Mouse (Mus musculus) ES-Bruce4 (cell line): ENCODE measurements at regions not wholly inside any gene's neighbourhood (a gene's known extent, or its start where the extent isn't known, plus 50 kb on each side); places are given as distances from the start of the nearest gene placed in this dataset.

Experiments used
- CTCF ChIP-seq: IDR thresholded peaks from one replicate; pipeline ENCODE4 v1.8.1; 2011; ENCODE audit warnings: low read depth, low read length
- EP300 ChIP-seq: IDR thresholded peaks from 2 replicates; pipeline ENCODE4 v1.6.1; 2011; ENCODE audit warnings: low read depth, low read length; ENCODE audit not compliant: insufficient read depth
- POLR2A ChIP-seq: IDR thresholded peaks from one replicate; pipeline ENCODE4 v1.8.1; 2011; ENCODE audit warnings: low read length; ENCODE audit not compliant: insufficient read depth

DNA sequence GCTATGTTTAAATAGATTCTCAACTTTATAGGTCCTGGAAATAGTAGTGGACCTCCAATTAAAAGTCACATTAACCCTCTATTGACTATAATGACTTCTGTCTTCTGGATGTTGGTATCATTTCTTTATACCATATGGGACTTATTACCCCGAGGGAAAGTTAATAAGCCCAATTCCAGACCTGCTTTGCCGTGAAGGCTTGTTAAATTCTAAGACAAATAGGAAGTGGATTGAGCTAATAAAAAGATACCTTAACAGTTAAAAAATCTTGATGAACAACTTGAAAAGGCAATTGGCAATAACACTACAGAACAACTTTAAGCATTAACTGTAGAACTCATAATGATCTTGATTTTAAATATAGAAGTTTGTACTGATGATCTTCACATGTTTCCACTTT is 309.0 kb downstream of the Hace1 start:
- TF ChIP-seq CTCF (no peak), POLR2A (no peak), EP300 (no peak)
